12 mouse cellular contexts compared by ENCODE assay signal in genomic region chr7:125335586-125336165, GRCm38 (mm10).
DNase-seq lines count a peak whose midpoint lies in the region; ATAC-seq lines count a peak whose summit lies in the region.
"Had no signal": no experiment of that assay in that cellular context is flagged by ENCODE, and none has a peak within 500 bp of the region (broad histone marks: within the 10 kb centered on the region; RNA-seq: fewer than 3 reads in every experiment).

No protein-coding gene starts in this region.

- no peaks in the 10 kb centered on the region for H3K36me3 ChIP-seq in midbrain, embryonic 13.5 days
- H3K36me3 ChIP-seq in midbrain, embryonic 11.5 days (ENCODE audit: control insufficient read depth, insufficient read depth, low read length) = no peaks in the 10 kb centered on the region
- no peaks in the 10 kb centered on the region for H3K36me3 ChIP-seq in heart, embryonic 12.5 days
- H3K36me3 ChIP-seq: embryonic facial prominence, embryonic 15.5 days; stomach, embryonic 15.5 days had no signal

- no peak overlapping the region for H3K27ac ChIP-seq in midbrain, embryonic 13.5 days
- no peak overlapping the region for H3K27ac ChIP-seq in midbrain, embryonic 11.5 days (ENCODE audit: low read depth, low read length)
- no peak overlapping the region for H3K27ac ChIP-seq in heart, embryonic 12.5 days (ENCODE audit: poor library complexity, severe bottlenecking)
- H3K27ac ChIP-seq: embryonic facial prominence, embryonic 15.5 days; kidney, postnatal 0 days; stomach, embryonic 15.5 days had no signal

- H3K4me3 ChIP-seq in midbrain, embryonic 13.5 days (replicated peaks) = no peak overlapping the region
- H3K4me3 ChIP-seq in midbrain, embryonic 11.5 days (ENCODE audit: low read depth, low read length) = no peak overlapping the region
- H3K4me3 ChIP-seq in heart, embryonic 12.5 days = no peak overlapping the region
- H3K4me3 ChIP-seq: embryonic facial prominence, embryonic 15.5 days; stomach, embryonic 15.5 days had no signal

- 41% methylated on average over 3 of the region's 3 CpGs for WGBS in midbrain, embryonic 13.5 days
- 51% methylated on average over 3 of the region's 3 CpGs for WGBS in midbrain, embryonic 11.5 days
- 62% methylated on average over 3 of the region's 3 CpGs for whole genome bisulfite sequencing in heart, embryonic 12.5 days

- no peaks in the 10 kb centered on the region for H3K9me3 ChIP-seq in midbrain, embryonic 13.5 days
- no peaks in the 10 kb centered on the region for H3K9me3 ChIP-seq in midbrain, embryonic 11.5 days (ENCODE audit: control insufficient read depth, low read length)
- H3K9me3 ChIP-seq in heart, embryonic 12.5 days (replicated peaks) = no peaks in the 10 kb centered on the region
- H3K9me3 ChIP-seq: embryonic facial prominence, embryonic 15.5 days; stomach, embryonic 15.5 days had no signal

- ATAC-seq in midbrain, embryonic 13.5 days = peak; percentile 57; the same call in 1 of the 2 replicates
- no peak for ATAC-seq in midbrain, embryonic 11.5 days (ENCODE audit: low FRiP score)
- no peak for ATAC-seq in heart, embryonic 12.5 days (ENCODE audit: insufficient number of reproducible peaks, low FRiP score)

- H3K4me2 ChIP-seq in midbrain, embryonic 13.5 days (replicated peaks) = no peak overlapping the region
- H3K4me2 ChIP-seq in midbrain, embryonic 11.5 days = no peak overlapping the region
- no peak overlapping the region for H3K4me2 ChIP-seq in heart, embryonic 12.5 days
- H3K4me2 ChIP-seq: embryonic facial prominence, embryonic 15.5 days; lung, embryonic 14.5 days; stomach, embryonic 15.5 days had no signal

- peak; percentile 9 for DNase-seq in adrenal gland, postnatal 10 days
- no peak for DNase-seq in adrenal gland, adult 18-20 months (ENCODE audit: low spot score in 2 of 2)
- no peak for DNase-seq in midbrain, embryonic 11.5 days (ENCODE audit: low spot score, missing footprints)
- DNase-seq in cerebellum, postnatal 14 days = peak; percentile 84 to 86
- DNase-seq in retina, embryonic 14.5 days (ENCODE audit: low spot score) = peak; percentile 80
- DNase-seq in kidney, adult 9 months = no peak
- DNase-seq: lung, embryonic 14.5 days had no signal

- H3K4me1 ChIP-seq in midbrain, embryonic 13.5 days (replicated peaks) = peaks cover 7% of the 10 kb centered on the region
- H3K4me1 ChIP-seq in midbrain, embryonic 11.5 days (ENCODE audit: control insufficient read depth, insufficient read depth, low read length) = no peaks in the 10 kb centered on the region
- no peaks in the 10 kb centered on the region for H3K4me1 ChIP-seq in heart, embryonic 12.5 days (replicated peaks)
- H3K4me1 ChIP-seq: embryonic facial prominence, embryonic 15.5 days had no signal

- no peak overlapping the region for H3K9ac ChIP-seq in midbrain, embryonic 13.5 days (replicated peaks)
- no peak overlapping the region for H3K9ac ChIP-seq in midbrain, embryonic 11.5 days (ENCODE audit: low read length)
- no peak overlapping the region for H3K9ac ChIP-seq in heart, embryonic 12.5 days
- H3K9ac ChIP-seq: embryonic facial prominence, embryonic 15.5 days; lung, embryonic 14.5 days; stomach, embryonic 15.5 days had no signal

- no peaks in the 10 kb centered on the region for H3K27me3 ChIP-seq in midbrain, embryonic 13.5 days
- no peaks in the 10 kb centered on the region for H3K27me3 ChIP-seq in midbrain, embryonic 11.5 days (ENCODE audit: control insufficient read depth, insufficient read depth, low read length)
- no peaks in the 10 kb centered on the region for H3K27me3 ChIP-seq in heart, embryonic 12.5 days (replicated peaks)
- H3K27me3 ChIP-seq: embryonic facial prominence, embryonic 15.5 days; stomach, embryonic 15.5 days had no signal

Comparison
In these comparisons a context has a peak if more than half of its experiments do, and no peak if none do; other contexts are left out.
1. DNase-seq: peak in adrenal gland, postnatal 10 days (single experiment), cerebellum, postnatal 14 days (2 of 2) and retina, embryonic 14.5 days (single experiment); none in adrenal gland, adult 18-20 months (0 of 2), midbrain, embryonic 11.5 days (single experiment) and kidney, adult 9 months (single experiment).